Mouse (Mus musculus): ENCODE results near the gene Rce1.
A peak's percentile ranks its signal among the peaks of the same experiment; 100 is the strongest.

The Rce1 gene

DNA sequence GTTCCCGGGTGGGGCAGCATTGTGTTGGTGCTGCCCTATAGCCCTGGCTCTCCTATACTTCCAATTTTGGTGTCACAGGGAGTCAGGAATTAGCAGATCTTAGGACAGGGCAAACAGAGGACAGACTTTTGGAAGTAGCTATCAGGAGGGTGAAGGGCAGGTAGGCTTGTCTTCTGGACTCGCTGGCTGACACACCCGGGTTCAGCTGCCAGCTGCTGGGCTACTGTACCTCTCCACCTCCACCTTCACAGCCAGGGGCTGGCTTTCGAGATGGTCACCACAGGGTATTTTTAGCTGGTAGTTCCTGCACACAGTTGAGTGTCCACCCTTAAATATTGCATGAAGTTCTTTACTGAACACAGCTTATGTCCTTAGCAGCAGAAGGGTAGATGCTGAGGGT is 16.9 kb downstream of the Rce1 start:
- H3K9me3 ChIP-seq (ENCODE audit: low read length), result no peaks in the 10 kb centered on the region
- peaks cover 37% of the 10 kb centered on the region for H3K36me3 ChIP-seq (ENCODE audit: insufficient read depth, low read length)
- H3K27me3 ChIP-seq (ENCODE audit: insufficient read depth, low read length), result peaks cover 12% of the 10 kb centered on the region
- peaks cover 37% of the 10 kb centered on the region for H3K4me1 ChIP-seq (replicated peaks; ENCODE audit: low read depth, low read length)
- TF ChIP-seq POU5F1 (IDR thresholded peaks at IDR 0.05; ENCODE audit: borderline replicate concordance, low read length), result no peak
- no peak for TF ChIP-seq NANOG (IDR thresholded peaks at IDR 0.05; ENCODE audit: borderline replicate concordance, low read length)
- no peak for TF ChIP-seq CTCF (conservative IDR thresholded peaks at IDR 0.05; ENCODE audit: low read length)
- no peak overlapping the region for H3K4me3 ChIP-seq (replicated peaks; ENCODE audit: low read length)

DNA sequence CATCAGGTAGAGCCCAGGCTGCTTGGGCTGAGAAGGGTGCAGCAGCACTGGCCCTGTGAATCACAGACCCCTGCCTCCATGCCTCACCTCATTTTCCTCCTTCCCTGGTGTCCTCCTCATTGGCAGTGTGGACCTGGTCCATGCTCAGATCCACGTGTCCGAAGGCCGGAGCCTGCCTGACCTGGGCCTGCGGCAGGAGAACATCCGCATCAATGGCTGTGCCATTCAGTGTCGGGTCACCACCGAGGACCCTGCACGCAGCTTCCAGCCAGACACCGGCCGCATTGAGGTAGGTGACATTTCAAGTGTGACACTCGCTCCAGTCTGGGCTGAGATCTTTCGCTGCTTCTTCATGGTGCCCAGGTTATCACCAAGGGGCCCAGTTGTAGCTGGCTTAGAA is 18.0 kb downstream of the Rce1 start:
- Histone ChIP-seq H3K4me1 (replicated peaks; ENCODE audit: low read depth, low read length) (peaks cover 32% of the 10 kb centered on the region), H3K27me3 (ENCODE audit: insufficient read depth, low read length) (peaks cover 18% of the 10 kb centered on the region), H3K36me3 (ENCODE audit: insufficient read depth, low read length) (peaks cover 29% of the 10 kb centered on the region), H3K4me3 (replicated peaks; ENCODE audit: low read length) (no peak overlapping the region), H3K9me3 (ENCODE audit: low read length) (no peaks in the 10 kb centered on the region)
- TF ChIP-seq POU5F1 (IDR thresholded peaks at IDR 0.05; ENCODE audit: borderline replicate concordance, low read length), result no peak

DNA sequence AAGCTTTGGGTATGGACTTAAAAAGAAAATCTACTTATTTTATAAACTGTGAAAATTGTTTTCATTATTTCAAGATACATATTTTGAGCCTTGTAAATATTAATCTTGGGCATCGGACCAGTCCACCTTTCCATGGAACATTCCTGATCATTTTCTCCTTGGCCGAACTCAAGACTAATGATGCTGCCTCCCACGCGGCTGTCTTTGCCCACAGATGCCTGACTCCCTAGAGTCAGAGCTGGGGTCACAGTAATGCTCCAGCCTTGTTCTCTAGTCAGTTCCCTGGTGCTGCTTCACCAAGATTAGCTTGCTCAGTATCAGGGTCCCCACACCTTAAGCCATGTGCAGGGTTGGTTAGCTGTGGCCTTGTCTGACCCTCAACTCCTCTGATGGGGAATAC is 19.8 kb downstream of the Rce1 start:
- peaks cover 29% of the 10 kb centered on the region for H3K27me3 ChIP-seq (ENCODE audit: insufficient read depth, low read length)
- TF ChIP-seq NANOG (IDR thresholded peaks at IDR 0.05; ENCODE audit: borderline replicate concordance, low read length), result no peak
- TF ChIP-seq CTCF (conservative IDR thresholded peaks at IDR 0.05; ENCODE audit: low read length), result no peak
- no peak for TF ChIP-seq POU5F1 (IDR thresholded peaks at IDR 0.05; ENCODE audit: borderline replicate concordance, low read length)

DNA sequence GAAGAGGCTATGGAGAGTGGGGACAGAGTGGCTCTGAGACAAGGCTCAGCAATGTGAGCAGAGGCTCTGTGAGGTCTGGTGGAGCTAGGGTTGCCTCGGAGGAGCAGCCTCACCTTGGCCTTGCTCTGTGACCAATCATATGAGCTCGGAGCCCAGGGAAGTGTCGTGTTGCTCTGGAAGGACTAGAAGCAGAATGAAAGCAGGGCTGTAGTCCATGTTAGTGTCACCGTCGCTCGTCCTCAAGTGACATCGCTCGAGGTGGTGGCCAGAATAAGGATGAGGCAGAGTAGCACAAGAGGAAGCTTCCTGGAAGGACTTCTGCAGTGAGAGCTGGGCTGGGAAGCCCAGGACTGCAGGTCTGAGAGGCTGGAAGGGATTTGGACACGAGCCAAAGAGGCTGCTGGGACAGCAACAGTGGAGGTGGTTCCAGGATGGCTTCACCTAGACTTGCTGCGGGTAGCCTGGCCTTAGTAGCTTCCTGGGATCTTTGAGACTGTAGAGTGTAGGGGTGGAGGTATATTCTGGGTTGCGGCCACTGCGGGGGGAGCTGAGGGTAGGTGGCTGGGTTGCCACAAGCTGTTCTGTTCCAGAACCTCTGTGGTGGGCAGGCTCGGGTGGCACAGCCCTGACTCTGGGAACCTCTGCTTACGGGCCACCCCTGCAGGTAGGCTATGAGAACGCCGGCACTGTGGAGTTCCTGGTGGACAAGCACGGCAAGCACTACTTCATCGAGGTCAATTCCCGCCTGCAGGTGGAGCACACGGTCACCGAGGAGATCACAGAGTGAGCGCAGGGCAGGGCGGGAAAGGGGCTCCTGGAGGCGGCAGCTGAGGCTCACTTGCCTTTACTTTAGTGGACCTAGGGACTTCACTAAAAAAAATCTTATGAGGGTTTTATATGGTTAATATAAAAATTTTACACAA is 21.4 kb downstream of the Rce1 start:
- peaks cover 34% of the 10 kb centered on the region for H3K27me3 ChIP-seq (ENCODE audit: insufficient read depth, low read length)

More for the DNA sequence above, 19.8 kb downstream of the Rce1 start:
- Histone ChIP-seq H3K4me3 (replicated peaks; ENCODE audit: low read length) (no peak overlapping the region), H3K9me3 (ENCODE audit: low read length) (no peaks in the 10 kb centered on the region), H3K4me1 (replicated peaks; ENCODE audit: low read depth, low read length) (peaks cover 37% of the 10 kb centered on the region), H3K36me3 (ENCODE audit: insufficient read depth, low read length) (peaks cover 14% of the 10 kb centered on the region)

GRCm38 (mm10) chr19:4602459-4602858 is 23.0 kb downstream of the Rce1 start:
- peak overlapping the region; percentile 57; the same call in 1 of the 2 replicates for H3K4me3 ChIP-seq (replicated peaks; ENCODE audit: low read length)
- TF ChIP-seq POU5F1 (IDR thresholded peaks at IDR 0.05; ENCODE audit: borderline replicate concordance, low read length) (no peak), CTCF (conservative IDR thresholded peaks at IDR 0.05; ENCODE audit: low read length) (no peak), NANOG (IDR thresholded peaks at IDR 0.05; ENCODE audit: borderline replicate concordance, low read length) (no peak)
- 0 out of 2 replicates have a peak, but pooled peaks cover 2% of the 10 kb centered on the region for H3K9me3 ChIP-seq (ENCODE audit: low read length)
- H3K36me3 ChIP-seq (ENCODE audit: insufficient read depth, low read length), result peaks cover 3% of the 10 kb centered on the region
- H3K4me1 ChIP-seq (replicated peaks; ENCODE audit: low read depth, low read length), result peaks cover 32% of the 10 kb centered on the region
- peaks cover 34% of the 10 kb centered on the region for H3K27me3 ChIP-seq (ENCODE audit: insufficient read depth, low read length)

More for the DNA sequence above, 21.4 kb downstream of the Rce1 start:
- H3K4me3 ChIP-seq (replicated peaks; ENCODE audit: low read length), result peak overlapping the region; percentile 50
- H3K9me3 ChIP-seq (ENCODE audit: low read length), result no peaks in the 10 kb centered on the region
- peaks cover 32% of the 10 kb centered on the region for H3K4me1 ChIP-seq (replicated peaks; ENCODE audit: low read depth, low read length)
- no peak for TF ChIP-seq POU5F1 (IDR thresholded peaks at IDR 0.05; ENCODE audit: borderline replicate concordance, low read length)
- no peak for TF ChIP-seq NANOG (IDR thresholded peaks at IDR 0.05; ENCODE audit: borderline replicate concordance, low read length)
- TF ChIP-seq CTCF (conservative IDR thresholded peaks at IDR 0.05; ENCODE audit: low read length), result peak; percentile 17; the same call in 1 of the 2 replicates
- peaks cover 6% of the 10 kb centered on the region for H3K36me3 ChIP-seq (ENCODE audit: insufficient read depth, low read length)

DNA sequence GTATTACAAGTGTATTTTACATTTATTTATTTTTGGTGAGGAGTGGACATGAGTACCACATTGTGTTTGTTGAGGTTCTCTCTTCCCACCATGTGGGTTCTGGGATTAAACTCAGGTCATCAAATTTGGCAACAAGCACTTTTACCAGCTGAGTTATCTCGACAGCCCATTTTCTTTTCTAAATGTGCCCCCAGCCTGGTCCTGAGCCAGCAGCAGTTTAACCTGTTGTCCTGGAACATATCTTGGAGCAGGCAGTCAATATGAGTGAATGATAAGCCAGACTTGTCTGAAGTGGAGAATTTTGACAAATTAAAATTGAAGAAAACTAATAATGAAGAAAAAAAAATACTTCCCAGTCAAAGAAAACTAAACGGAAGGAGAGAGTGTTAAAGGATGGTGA is 29.4 kb downstream of the Rce1 start:
- TF ChIP-seq POU5F1 (IDR thresholded peaks at IDR 0.05; ENCODE audit: borderline replicate concordance, low read length) (no peak), NANOG (IDR thresholded peaks at IDR 0.05; ENCODE audit: borderline replicate concordance, low read length) (no peak), CTCF (conservative IDR thresholded peaks at IDR 0.05; ENCODE audit: low read length) (no peak)
- Histone ChIP-seq H3K36me3 (ENCODE audit: insufficient read depth, low read length) (no peaks in the 10 kb centered on the region), H3K9me3 (ENCODE audit: low read length) (0 out of 2 replicates have a peak, but pooled peaks cover 2% of the 10 kb centered on the region), H3K4me1 (replicated peaks; ENCODE audit: low read depth, low read length) (0 out of 2 replicates have a peak, but pooled peaks cover 3% of the 10 kb centered on the region), H3K4me3 (replicated peaks; ENCODE audit: low read length) (no peak overlapping the region), H3K27me3 (ENCODE audit: insufficient read depth, low read length) (peaks cover 5% of the 10 kb centered on the region; the same call in 1 of the 2 replicates)

DNA sequence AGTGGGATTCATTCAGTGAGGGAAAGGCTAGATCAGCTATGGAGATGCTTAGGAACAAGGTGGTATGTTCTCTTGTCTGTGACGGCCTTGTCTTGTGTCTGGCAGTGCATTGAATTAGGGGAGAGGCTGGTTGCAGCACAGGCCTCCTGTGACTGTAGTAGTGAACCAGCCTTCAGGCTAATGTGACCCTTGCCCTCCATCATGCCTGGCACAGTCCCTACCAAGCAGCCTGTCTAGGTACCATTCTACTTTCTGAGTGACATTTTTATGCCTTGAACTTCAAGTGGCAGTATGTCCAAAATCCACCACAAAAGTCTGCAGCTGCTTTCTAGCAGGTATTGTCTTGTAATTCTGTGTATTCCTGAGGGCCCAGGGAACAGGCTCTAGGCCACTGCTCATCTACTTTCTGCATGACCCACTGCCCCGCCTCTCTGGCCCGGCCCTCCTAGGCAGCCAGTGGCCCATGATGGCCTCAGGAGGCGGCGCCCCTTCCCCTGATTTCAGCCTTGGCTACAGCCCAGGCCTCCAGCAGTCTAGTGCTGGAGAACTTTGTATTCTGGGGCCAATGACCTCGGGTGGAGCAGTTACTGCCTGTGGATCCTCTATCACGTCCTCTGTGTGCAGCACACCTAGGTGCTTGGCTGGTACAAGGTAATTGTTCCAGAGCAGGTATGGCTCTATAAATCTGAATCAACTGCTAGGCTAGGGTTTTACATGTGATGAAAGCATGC is 31.5 kb downstream of the Rce1 start:
- Histone ChIP-seq H3K9me3 (ENCODE audit: low read length) (0 out of 2 replicates have a peak, but pooled peaks cover 2% of the 10 kb centered on the region), H3K27me3 (ENCODE audit: insufficient read depth, low read length) (no peaks in the 10 kb centered on the region), H3K4me1 (replicated peaks; ENCODE audit: low read depth, low read length) (0 out of 2 replicates have a peak, but pooled peaks cover 3% of the 10 kb centered on the region), H3K4me3 (replicated peaks; ENCODE audit: low read length) (no peak overlapping the region), H3K36me3 (ENCODE audit: insufficient read depth, low read length) (no peaks in the 10 kb centered on the region)
- TF ChIP-seq CTCF (conservative IDR thresholded peaks at IDR 0.05; ENCODE audit: low read length) (no peak), POU5F1 (IDR thresholded peaks at IDR 0.05; ENCODE audit: borderline replicate concordance, low read length) (no peak), NANOG (IDR thresholded peaks at IDR 0.05; ENCODE audit: borderline replicate concordance, low read length) (no peak)

GRCm38 (mm10) chr19:4590025-4590424 is 35.4 kb downstream of the Rce1 start:
- Histone ChIP-seq H3K36me3 (ENCODE audit: insufficient read depth, low read length) (no peaks in the 10 kb centered on the region), H3K4me3 (replicated peaks; ENCODE audit: low read length) (no peak overlapping the region), H3K4me1 (replicated peaks; ENCODE audit: low read depth, low read length) (0 out of 2 replicates have a peak, but pooled peaks cover 3% of the 10 kb centered on the region), H3K27me3 (ENCODE audit: insufficient read depth, low read length) (0 out of 2 replicates have a peak, but pooled peaks cover 3% of the 10 kb centered on the region), H3K9me3 (ENCODE audit: low read length) (no peaks in the 10 kb centered on the region)
- TF ChIP-seq CTCF (conservative IDR thresholded peaks at IDR 0.05; ENCODE audit: low read length) (no peak), NANOG (IDR thresholded peaks at IDR 0.05; ENCODE audit: borderline replicate concordance, low read length) (no peak), POU5F1 (IDR thresholded peaks at IDR 0.05; ENCODE audit: borderline replicate concordance, low read length) (no peak)

Measured in E14TG2a.4 (cell line).